Mouse (Mus musculus) layer of hippocampus, postnatal 14 days (tissue): ENCODE results near the gene Kif11. TPM values are rescaled to one million over a fixed set of nuclear protein-coding genes. Genes with fewer than 3 reads are reported as not detected.

ENCODE experiments used
- DNase-seq, 2 experiments: peaks; one replicate each; pipeline ENCODE4 v3.0.0; 2021 to 2022; ENCODE audit warnings: low spot score in 2 of 2, mixed read lengths in 1 of 2
- total RNA-seq, 2 experiments: library from RNA; stranded (reverse); gene quantifications; 2 replicates each; pipeline ENCODE4 v1.2.3; 2021

Gene Kif11
- total RNA-seq, 2 experiments from 2014 or later, result 2.4 to 3.1 TPM

GRCm38 (mm10) chr19:37442524-37443286 is 66.5 kb downstream of the Kif11 start:
- DNase-seq, result no peak

DNA sequence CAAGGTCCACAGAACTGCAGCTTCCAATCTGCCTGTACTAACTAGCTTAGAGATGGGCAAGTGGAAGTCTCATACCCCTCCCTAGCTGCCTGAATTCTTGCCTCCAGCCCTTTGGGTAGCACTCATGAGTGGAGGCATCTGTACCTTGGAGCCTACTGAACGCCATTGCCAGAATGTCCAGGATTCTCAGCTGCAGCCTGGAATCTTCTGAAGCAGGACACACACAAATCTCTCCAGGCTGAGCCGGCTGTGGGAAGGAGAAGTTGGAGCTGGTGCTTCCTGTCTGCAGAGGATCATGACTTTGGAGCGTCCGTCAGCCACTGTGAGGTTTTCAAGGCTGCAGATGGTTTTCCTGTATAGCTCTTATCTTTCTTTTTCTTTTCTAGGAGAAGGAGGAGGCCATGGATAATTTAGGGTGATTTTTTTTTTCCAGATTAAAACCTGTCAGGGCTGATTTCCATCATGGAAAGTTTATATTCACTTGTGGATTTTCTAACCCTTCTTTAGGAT is 67.5 kb downstream of the Kif11 start:
- no peak for DNase-seq

DNA sequence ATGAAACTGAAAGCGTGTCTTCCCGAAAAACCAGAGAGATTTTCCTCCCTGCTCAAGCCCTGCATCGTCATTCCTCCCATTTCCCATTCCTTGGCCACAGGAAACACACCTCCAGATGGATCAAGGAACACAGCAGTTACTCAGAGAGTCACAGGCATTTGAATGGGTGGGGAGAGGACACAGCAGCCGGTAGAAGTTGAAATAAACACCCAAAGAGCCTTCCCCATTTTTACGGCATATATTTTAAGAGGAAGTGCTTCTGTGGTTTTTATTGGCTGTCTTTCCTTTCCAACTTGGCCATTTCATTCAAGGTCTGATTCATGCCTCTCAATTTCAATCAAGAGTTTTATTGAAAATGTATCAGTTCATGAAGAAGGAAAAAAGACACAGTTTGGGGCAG is 72.0 kb downstream of the Kif11 start:
- no peak for DNase-seq

GRCm38 (mm10) chr19:37449246-37449645 is 73.0 kb downstream of the Kif11 start:
- no peak for DNase-seq

GRCm38 (mm10) chr19:37455528-37455927 is 79.3 kb downstream of the Kif11 start:
- DNase-seq, result no peak

- DNase-seq, result no peak
Observed at GRCm38 (mm10) chr19:37455961-37456360, 79.8 kb downstream of the Kif11 start.

DNA sequence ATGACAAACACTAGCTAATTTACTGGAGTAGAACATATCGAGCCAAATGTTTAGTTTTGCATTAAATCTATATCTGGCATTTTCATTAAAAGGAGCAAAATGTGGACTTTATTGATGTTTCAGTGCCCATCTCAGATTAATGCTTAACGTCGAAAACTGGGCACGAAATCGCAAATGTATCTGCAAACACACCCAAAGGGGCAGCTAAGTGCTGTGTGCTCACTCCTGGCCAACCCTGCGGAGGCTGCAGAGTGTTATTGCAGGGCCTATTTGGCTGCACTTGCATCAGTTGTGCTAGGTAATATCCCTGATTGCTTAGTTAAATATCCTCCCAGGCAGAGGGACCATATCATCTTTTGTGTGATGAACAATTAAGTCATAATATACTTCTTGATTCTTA is 81.8 kb downstream of the Kif11 start:
- DNase-seq, result no peak

DNA sequence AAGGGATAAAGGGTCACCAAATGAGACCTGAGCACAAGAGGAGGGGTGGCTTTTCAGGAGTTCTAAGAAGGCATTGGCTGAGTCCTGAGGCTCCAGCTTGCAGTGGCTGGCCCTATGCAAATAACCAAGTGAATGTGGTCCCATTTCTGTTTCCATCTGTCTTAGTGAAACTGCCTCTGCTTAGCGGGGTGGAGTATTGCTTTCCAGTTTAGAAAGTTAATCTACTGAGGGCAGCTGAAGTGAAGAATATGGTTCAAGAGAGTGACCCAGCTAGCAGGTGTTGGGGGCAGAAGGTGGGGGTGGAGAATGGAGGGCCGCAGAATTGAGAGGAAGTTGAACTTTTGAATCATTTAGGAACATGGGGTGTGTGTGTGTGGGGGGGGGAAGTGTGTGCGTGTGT is 90.2 kb downstream of the Kif11 start:
- no peak for DNase-seq

GRCm38 (mm10) chr19:37466978-37467377 is 90.8 kb downstream of the Kif11 start:
- DNase-seq, result no peak

DNA sequence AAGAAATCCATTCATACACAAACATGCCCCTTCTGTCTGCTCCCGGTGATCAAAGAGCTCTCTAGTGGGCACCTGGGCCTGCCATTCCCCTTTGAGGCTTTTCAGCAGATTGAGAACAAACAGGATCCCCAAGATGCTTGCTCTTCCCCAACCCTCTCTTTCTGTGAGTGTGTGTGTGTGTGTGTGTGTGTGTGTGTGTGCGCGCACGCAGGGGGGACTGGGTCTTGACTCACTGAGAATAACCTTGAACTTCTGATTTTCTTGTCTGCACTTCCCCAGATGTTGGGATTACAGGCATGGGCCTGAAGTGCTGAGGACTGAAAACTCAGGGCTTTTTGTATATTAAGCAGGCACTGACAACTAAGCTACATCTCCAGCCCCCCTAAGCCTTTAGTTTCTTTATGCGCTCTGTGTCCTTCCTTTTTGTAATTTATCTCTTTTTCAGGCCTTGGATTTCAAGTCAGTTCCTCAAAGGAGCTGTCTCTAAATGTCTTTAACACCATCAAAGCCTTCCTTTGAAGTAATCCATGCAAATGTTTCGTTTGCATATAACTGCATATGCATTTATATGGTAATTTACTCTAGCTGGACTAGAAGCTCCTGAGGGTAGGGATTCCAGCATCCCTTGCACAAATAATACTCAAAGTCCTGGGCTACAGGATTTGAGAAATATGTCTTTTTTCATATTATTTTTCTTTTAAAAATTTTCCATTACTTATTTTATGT is 92.8 kb downstream of the Kif11 start:
- DNase-seq, result no peak

Other genes starting within 250 kb of the Kif11 start
- gene March5, start 168.9 kb upstream of the Kif11 start, total RNA-seq, result 10 to 100 TPM; 83.5 to 84.0 TPM
- gene Cpeb3, start 167.8 kb upstream of the Kif11 start, total RNA-seq, result 10 to 100 TPM; 59.6 to 61.8 TPM
- 10 to 100 TPM; 46.1 to 46.4 TPM for gene Ide, start 38.6 kb upstream of the Kif11 start, total RNA-seq
- gene Hhex, start 58.4 kb downstream of the Kif11 start, total RNA-seq, result 1 to 10 TPM; 2.6 to 3.6 TPM
- gene Exoc6, start 174.0 kb downstream of the Kif11 start, total RNA-seq, result 10 to 100 TPM; 50.1 to 52.5 TPM